Mouse (Mus musculus) kidney, adult 2 months (tissue): ENCODE results near the gene Kif9. TPM values are rescaled to one million over a fixed set of nuclear protein-coding genes. Genes with fewer than 3 reads are reported as not detected.

Experiments used
- DNase-seq: peaks from one replicate; pipeline ENCODE4 v3.0.0; 2021
- H3K27ac ChIP-seq: fragments of 200-500 bp; 2 replicates; pipeline ENCODE4 v1.5.1; 2012; ENCODE audit warnings: low read depth, low read length, control low read depth, inconsistent platforms; ENCODE audit not compliant: insufficient read depth
- H3K27me3 ChIP-seq: fragments of 200-500 bp; replicated peaks from 2 replicates; pipeline ENCODE4 v1.6.1; 2012; ENCODE audit warnings: mild to moderate bottlenecking, moderate library complexity, low read length, inconsistent platforms; ENCODE audit not compliant: control insufficient read depth, insufficient read depth
- H3K36me3 ChIP-seq: fragments of 200-500 bp; 2 replicates; pipeline ENCODE4 v1.6.1; 2012; ENCODE audit warnings: mild to moderate bottlenecking, moderate library complexity, low read length, inconsistent platforms; ENCODE audit not compliant: control insufficient read depth, insufficient read depth
- H3K4me1 ChIP-seq: fragments of 200-500 bp; 2 replicates; pipeline ENCODE4 v1.6.1; 2011; ENCODE audit warnings: low read length; ENCODE audit not compliant: control insufficient read depth, insufficient read depth
- H3K4me3 ChIP-seq: fragments of 200-500 bp; 2 replicates; pipeline ENCODE4 v1.5.1; 2011; ENCODE audit warnings: mild to moderate bottlenecking, low read depth, low read length, control low read depth; ENCODE audit not compliant: insufficient read depth
- CTCF ChIP-seq: fragments of 200-500 bp; conservative IDR thresholded peaks from 2 replicates; pipeline ENCODE4 v1.5.1; 2011; ENCODE audit warnings: low read depth, mild to moderate bottlenecking, control low read depth, low read length, moderate library complexity, mixed read lengths; ENCODE audit not compliant: insufficient read depth, insufficient read length
- POLR2A ChIP-seq: fragments of 200-500 bp; IDR thresholded peaks from one replicate; pipeline ENCODE4 v1.6.1; 2011; ENCODE audit warnings: low read depth, low read length, control low read depth
- WGBS: fragments of 180-500 bp; shearing (Covaris S2); methylation state at CpG from one replicate; pipeline ENCODE4 v1.1.7; 2018; 5-methylcytosine and 5-hydroxymethylcytosine counted together
- polyA plus RNA-seq: library from polyadenylated mRNA; depleted of rRNA; stranded (reverse); fragments of >200 nt; gene quantifications from 2 replicates; pipeline ENCODE4 v1.2.3, GENCODE M21; 2012

The Kif9 gene
- polyA plus RNA-seq, 1 experiment = 1.8 TPM

- DNase-seq = no peak
- Histone ChIP-seq H3K27me3 (no peaks in the 10 kb centered on the region), H3K4me1 (no peaks in the 10 kb centered on the region; the same call in 1 of the 2 replicates), H3K27ac (no peak overlapping the region), H3K36me3 (no peaks in the 10 kb centered on the region), H3K4me3 (no peak overlapping the region)
- 43% methylated on average over 2 of the region's 2 CpGs for WGBS
- no peak for TF ChIP-seq POLR2A
- TF ChIP-seq CTCF = no peak
Measured at GRCm38 (mm10) chr9:110525737-110526136, 49.0 kb downstream of the Kif9 start.

- Histone ChIP-seq H3K4me1 (peaks cover 4% of the 10 kb centered on the region), H3K27me3 (no peaks in the 10 kb centered on the region), H3K4me3 (no peak overlapping the region), H3K36me3 (no peaks in the 10 kb centered on the region), H3K27ac (no peak overlapping the region)
- no peak for TF ChIP-seq POLR2A
- TF ChIP-seq CTCF = no peak
- no peak for DNase-seq
- 78% methylated on average over 9 of the region's 9 CpGs for WGBS
Measured at GRCm38 (mm10) chr9:110529002-110529737, 52.4 kb downstream of the Kif9 start.

DNA sequence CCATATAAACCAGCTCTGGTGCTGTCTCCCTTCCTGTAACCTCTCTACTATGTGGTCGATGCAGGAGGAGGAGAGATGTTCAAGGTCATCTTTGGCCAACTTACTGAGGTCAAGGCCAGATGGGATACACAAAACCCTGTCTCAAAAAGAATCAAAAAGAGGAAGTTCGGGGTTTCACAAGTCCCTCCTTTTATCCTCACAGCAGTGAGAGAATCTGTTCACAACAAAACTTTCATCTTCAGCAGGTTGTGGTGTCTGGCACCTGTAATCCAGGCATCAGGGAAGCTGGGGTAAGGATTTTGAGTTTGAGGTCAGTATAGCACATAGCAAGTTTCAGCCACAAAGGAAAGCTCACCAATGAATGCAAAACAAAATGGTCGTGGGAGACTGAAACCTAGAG, 53.9 kb downstream of the Kif9 start:
- WGBS = 78% methylated on average over 3 of the region's 3 CpGs
- Histone ChIP-seq H3K4me1 (peaks cover 13% of the 10 kb centered on the region), H3K36me3 (no peaks in the 10 kb centered on the region), H3K4me3 (no peak overlapping the region), H3K27ac (no peak overlapping the region), H3K27me3 (no peaks in the 10 kb centered on the region)
- TF ChIP-seq POLR2A (no peak), CTCF (no peak)
- peak; percentile 3 for DNase-seq

- Histone ChIP-seq H3K4me1 (peaks cover 15% of the 10 kb centered on the region), H3K27me3 (no peaks in the 10 kb centered on the region), H3K27ac (no peak overlapping the region), H3K36me3 (no peaks in the 10 kb centered on the region), H3K4me3 (no peak overlapping the region)
- no peak for DNase-seq
- no peak for TF ChIP-seq POLR2A
- no peak for TF ChIP-seq CTCF
- WGBS = 36% methylated on average over 6 of the region's 6 CpGs
Measured at GRCm38 (mm10) chr9:110531151-110531791, 54.5 kb downstream of the Kif9 start.

- H3K4me3 ChIP-seq = peak overlapping the region; percentile 97
- WGBS = under 1% methylated on average over 50 of the region's 53 CpGs
- H3K36me3 ChIP-seq = no peaks in the 10 kb centered on the region
- peak; percentile 56 for TF ChIP-seq CTCF
- TF ChIP-seq POLR2A = no peak
- no peaks in the 10 kb centered on the region for H3K27me3 ChIP-seq
- peak overlapping the region; percentile 44 for H3K27ac ChIP-seq
- DNase-seq = peak; percentile 97
- H3K4me1 ChIP-seq = peaks cover 20% of the 10 kb centered on the region
Measured at GRCm38 (mm10) chr9:110531914-110532489, 55.2 kb downstream of the Kif9 start.

DNA sequence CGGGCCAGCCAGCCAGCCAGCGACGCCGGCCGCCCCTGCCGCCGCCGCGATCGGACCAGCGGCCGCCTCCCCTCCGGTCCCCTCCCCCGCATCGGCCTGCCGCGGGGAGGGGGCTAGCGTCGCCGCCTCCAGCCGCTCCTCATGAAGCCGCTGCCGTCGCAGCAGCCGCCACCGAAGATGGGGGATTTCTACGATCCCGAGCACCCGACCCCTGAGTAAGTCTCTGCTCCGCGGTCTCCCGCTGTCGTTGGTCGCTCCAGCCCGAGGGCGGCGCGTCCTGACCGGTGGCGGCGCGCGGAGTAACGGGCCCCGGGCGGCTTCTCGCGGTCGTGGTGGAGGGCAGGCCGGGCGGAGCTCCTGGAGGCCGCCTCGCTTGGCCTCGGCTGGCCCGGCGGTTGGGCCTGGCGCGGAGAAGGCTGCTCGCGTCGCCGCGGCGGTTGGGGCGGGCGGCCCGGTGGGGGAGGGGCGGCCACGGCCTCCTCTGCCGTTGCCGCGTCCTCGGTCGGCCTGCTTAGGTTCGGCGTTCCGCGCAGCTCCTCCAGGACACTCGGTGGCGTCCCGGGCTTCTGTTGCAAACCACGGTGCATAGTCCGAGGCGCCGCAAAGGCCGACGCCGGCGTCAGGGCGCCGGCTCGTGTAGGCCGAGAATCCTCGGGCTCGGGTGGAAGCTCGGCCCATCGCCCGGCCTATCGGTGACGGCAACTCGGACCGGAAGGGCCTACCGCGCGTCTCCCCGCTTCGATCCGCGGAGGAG, 56.0 kb downstream of the Kif9 start, which contains the start of gene Setd2:
TSS of gene Setd2 (plus strand) at position 60 of the 754 bp plus-strand sequence.
- DNase-seq = peak; percentile 76
- Histone ChIP-seq H3K4me1 (peaks cover 24% of the 10 kb centered on the region), H3K4me3 (peak within 1 kb of the TSS; percentile 97), H3K36me3 (no peaks in the 10 kb centered on the region), H3K27me3 (no peaks in the 10 kb centered on the region), H3K27ac (peak within 1 kb of the TSS; percentile 88)
- TF ChIP-seq CTCF = no peak
- TF ChIP-seq POLR2A = no peak
- under 1% methylated on average over 104 of the region's 109 CpGs for WGBS
